Mouse (Mus musculus) C2C12 (cell line): ENCODE results near the gene Hist1h3a.

ENCODE experiments used
- CTCF ChIP-seq: IDR thresholded peaks from one replicate; pipeline ENCODE4 v1.5.1; 2011; ENCODE audit not compliant: control insufficient read depth, insufficient read depth, insufficient read length
- MAX ChIP-seq: IDR thresholded peaks from one replicate; pipeline ENCODE4 v1.6.1; 2011; ENCODE audit warnings: mild to moderate bottlenecking, control low read depth

- TF ChIP-seq MAX (no peak), CTCF (no peak)
These were observed 21.8 kb downstream of the Hist1h3a start for GRCm38 (mm10) chr13:23740256-23740840.
